Mouse (Mus musculus) liver, adult (tissue): ENCODE measurements around the gene Ctnna3.

ENCODE experiments used
- GATA4 ChIP-seq: IDR thresholded peaks from 2 replicates; pipeline ENCODE4 v1.6.1; 2014; ENCODE audit warnings: mild to moderate bottlenecking, low read length; ENCODE audit not compliant: insufficient replicate concordance

Ctnna3 gene

DNA sequence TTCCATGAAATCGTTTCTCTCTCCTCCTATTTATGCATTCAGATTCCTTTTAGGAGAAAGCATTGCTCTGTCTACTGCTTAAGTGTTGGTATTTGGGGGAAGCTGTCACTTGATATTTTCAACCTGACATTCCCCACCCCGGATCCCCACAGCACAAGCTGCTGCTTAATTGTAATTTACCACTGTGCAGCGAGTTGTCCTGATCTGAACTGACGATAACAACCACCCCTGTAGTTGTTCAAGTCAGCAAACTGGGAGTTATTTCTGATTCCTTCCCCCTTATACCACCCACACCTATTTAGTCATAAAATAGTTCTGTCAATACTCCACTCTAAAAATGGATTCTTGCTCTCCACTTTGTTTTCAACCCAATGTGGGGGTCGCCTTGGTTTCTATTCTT is 564.4 kb downstream of the Ctnna3 start:
- no peak for TF ChIP-seq GATA4

DNA sequence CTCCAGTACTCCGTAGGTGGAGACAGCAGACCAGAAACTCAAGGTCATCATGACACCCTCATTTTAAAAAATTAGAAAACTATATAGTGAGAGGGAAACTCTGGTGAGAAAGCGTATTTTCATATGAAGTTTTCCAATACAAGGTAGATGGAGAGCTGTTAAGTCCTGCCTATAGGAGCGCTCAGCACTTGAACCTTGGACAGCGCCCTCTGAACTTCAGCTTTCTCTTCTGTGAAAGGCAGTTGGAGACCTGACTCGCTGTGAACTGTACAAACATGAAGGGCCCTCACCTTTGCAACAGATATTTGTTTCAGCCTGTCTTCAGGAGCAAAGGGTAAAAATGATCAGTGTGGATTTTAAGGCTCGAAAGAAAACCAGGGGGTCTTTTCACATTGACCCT is 571.6 kb downstream of the Ctnna3 start:
- no peak for TF ChIP-seq GATA4

DNA sequence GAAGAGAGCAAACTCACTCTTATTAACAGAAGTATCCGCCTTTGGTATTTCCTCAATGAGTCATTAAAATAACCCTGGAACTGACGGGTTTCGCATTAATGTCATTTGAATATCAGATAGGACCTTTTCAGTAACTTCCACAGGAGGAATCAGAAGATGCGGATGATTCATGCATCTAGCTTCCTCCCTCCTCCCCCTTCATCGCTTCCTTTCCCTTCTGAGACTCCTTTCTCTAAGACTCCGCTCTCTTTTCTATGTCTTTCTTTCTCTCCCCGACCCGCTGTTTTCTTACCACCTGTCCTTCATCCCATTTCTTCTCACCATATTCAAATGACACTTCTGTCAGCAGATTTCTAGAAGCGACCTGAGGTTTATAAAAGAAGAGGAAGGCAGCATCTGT is 572.1 kb downstream of the Ctnna3 start:
- TF ChIP-seq GATA4, result no peak

DNA sequence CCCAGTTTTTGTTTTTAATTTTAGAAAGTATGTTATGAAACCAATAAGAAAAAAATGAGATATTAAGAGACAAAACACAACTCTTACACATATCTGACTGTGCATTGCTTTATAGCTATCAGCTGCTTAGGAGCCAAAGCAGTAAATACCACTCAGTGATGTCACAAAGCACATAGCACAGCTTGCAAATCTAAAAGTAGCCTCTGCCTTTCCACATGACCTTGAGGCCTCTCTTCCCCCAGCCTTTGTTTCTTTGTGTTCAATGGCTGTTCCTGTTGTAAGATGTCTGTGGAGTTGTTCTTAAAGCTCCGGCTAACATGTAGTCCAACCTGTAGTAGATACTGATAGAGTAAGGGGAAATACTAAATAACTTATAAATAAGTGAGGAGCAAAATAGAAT is 590.4 kb downstream of the Ctnna3 start:
- no peak for TF ChIP-seq GATA4

DNA sequence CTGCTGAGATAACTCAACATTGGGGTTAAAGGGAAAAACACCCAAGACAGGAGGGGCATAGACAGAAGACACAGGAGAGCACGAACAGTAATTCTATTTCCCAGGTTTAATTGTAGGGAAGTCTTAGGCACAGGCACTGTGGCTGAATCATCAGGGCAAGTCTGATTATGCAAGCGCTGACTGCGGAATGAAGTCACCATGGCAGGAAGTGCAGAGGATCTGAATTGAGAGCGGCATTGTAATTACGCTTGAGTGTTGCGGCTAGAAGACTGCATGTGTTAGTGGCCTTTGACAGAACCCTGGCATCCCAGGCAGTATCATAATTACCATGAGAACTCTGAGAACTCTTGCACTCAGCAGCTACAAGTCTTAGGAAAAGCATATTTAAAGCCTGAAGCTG is 593.4 kb downstream of the Ctnna3 start:
- TF ChIP-seq GATA4, result no peak

DNA sequence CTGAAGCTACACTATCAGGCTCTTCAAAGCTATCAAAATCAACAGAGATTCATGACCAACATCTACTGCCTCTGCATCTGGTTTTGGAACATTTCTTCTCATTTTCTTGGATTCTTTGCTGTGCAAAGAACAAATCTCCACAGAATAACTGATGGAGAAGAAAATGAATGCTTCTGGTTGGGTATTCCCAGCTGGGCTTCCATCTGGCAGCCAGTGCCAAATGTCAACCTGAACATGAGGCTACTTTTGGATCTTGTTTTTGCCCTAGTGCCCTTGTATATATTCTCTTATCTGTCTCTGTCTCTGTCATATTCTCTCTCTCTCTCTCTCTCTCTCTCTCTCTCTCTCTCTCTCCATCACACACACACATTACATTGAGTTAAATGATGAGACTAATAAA is 601.0 kb downstream of the Ctnna3 start:
- TF ChIP-seq GATA4, result no peak

DNA sequence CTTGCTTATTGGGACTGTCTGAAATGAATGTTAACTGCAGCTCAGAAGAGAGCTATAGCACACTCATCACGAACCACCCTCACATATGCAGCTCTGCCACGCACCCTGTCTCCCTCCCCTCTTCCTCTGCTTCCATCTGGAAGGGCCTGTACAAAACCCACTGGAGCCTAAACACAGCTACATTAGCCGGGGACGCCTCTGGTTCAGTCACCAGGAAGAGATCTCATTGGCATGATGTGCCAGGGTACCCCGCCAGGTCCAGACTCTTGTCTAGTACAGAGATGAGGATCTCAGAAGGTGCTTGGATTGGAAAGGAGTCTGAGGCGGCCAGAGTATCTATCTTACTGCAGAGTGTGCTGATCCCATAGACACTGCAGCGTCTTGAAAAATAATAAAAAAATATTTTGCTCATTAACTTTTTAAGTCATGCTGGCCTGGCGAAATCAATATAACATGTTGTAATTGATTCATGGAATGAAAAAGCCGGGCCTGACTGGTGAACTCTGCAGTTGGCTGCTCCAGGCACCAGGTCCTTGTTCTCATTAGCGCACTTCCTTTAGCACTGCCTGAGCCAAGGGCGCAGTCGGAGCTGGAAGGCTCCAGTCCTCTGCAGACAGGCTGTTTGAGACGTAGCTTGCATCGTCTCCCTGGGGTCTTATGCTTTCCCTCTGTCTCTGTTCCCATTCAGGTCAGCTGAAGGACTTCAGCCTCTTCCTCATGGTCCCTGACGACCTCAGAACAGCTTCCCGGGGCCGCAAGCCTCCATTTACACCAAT is 610.0 kb downstream of the Ctnna3 start:
- no peak for TF ChIP-seq GATA4

DNA sequence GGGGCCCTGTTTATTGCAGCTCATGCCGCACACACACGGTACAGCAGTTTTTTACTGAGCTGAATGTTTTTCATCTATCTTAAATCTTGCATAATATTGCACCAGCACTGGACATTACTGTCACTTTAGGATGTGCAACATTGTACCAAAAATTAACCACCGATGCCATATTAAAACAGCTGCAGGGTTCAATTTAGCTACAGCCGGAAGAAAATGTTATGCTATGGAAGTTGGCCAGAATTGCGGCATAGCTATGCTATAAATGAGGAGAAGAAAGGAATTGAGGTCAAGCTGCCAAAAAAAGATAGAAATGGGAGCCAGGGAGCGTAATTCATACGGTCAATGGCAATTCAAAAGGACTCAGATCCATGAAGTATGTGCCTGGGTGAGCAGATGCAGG is 611.3 kb downstream of the Ctnna3 start:
- TF ChIP-seq GATA4, result no peak

DNA sequence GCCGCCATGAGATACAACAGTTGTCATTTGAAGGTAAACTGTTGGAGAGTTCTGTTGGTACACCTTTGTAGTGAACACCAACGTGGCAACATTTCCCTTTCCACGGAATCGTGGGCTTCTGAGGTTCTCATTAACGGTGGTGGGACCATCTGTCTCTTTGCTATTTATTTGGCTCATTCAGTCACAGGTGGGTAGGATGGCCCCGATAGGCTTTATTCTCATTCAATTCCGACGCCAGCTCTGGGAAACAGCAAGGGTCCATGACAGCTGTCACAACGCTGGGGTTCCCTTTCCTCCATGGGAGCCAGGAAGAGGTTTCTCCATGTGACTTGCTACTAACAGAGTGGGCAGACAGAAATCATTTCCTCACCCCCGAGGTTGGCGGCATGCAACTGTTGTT is 612.0 kb downstream of the Ctnna3 start:
- TF ChIP-seq GATA4, result no peak

DNA sequence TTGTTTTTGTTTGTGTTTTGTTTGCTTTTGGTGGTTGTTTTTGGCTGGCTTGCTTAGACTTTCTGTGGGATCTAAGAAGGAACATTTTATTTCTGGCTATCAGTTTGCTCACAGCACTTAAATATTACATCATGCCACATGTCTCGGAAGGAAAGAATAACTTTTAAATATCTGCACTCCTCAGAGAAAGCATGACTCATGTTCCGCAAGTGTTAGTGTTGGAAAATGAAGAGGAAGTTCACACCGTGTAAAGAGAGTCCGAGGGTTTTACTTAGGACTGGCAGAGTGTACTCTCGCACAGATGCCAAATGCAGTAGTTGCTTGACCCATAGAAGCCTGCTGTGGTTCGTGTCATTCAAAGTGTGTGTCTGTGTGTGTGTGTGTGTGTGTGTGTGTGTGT is 619.3 kb downstream of the Ctnna3 start:
- TF ChIP-seq GATA4, result no peak

DNA sequence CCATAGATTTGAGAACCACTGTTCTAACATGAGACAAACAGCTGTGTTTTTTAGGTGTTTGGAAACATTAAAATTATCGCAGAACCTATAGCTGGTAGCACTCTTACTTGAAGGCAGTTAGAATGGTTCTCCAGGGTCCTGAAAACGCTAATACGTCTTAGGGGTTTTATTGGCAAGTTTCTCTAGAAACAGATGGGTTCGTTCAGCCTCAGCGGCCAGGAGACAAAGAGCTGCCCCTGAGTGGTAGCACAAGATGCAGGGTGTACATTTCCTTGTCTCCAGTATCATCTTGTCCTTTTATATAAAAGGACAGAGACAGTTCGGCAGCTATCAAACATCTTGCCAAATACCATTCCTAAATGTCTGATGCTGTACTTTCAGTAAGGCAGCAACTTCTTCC is 620.0 kb downstream of the Ctnna3 start:
- TF ChIP-seq GATA4, result no peak

DNA sequence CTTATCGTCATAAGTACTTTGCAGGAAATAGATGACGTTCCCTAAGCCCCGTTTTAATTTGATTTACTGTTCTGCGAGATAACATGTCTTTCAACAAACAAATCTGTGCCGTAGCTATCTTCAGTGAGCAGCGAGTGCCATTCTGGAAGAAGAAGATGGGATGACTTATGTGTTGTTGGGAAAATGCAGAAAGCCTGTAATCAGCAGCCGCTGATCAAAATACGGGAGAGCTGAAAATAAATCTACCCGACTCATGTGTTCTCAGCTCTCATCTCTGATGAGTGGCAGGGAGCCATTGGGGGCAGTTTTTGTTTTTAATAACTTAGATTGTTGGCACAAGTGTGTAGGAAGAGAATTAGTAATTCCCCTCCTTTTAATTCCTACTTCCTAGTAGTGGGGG is 633.8 kb downstream of the Ctnna3 start:
- TF ChIP-seq GATA4, result no peak

DNA sequence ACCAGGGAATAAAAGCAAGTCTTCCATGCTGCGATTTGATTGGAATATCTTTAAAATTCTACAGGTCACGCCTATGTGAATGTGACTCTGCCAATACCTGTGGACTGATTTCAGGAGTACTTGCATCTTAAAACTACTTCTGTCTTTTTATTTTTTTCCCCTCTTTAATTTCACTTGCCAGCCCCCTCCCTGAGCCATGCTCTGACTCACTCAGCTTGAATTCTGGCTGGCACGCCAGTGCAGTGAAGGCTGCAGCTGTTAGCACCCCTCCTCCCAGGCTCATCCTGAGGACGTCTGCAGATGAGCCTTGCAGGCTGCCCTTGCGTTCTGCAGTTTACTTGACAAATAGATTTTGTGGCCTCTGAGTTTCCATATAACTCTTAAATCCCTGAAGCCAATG is 646.0 kb downstream of the Ctnna3 start:
- no peak for TF ChIP-seq GATA4

DNA sequence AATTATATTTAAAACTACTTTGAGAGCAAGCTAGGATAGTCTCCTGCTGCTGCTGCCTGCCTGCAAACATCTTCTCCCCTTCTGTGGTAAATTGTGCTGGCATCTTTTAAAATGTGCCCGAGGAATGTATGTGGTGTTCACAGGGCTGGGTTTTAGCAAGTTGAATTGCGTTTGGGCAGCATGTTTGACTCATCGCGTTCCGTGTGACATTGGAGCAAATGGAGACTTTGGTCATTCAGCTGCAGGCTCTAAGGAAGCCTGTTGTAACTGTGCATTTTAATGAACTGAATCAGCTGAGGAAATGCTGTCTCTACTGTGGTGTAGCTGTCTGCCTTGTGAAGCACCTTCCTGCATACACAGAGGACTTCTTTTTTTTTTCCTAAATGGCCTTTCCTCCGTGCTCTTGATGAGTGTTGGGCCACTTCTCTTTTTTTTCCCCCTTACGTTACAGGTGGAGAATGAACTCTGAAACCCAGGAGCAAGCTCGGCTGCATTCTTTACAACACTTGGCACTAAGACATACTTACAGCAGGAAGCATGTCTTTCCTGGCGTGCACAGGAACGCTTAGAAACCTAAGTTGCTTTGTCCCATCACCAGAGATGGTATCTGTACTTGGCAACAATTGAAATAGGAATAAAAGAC is 646.6 kb downstream of the Ctnna3 start:
- no peak for TF ChIP-seq GATA4

DNA sequence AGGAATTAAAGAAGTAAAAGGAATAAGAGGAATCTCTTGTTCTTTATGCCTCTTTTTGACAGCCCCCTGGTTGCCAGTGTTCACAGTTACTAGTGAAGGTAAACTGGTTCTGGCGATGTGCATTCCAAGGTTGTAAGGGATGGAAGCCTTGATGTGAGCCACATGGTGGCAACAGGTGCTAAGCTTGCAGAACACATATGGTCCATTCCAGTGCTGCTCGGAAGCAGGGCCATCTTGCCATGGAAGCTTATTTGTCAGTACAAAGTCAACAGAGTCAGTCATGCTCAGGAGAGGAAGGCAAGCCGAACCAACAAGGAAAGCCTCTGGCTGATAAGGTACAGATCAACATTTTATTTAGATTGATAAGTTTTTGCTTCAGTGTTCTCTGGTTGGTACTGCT is 652.4 kb downstream of the Ctnna3 start:
- no peak for TF ChIP-seq GATA4

DNA sequence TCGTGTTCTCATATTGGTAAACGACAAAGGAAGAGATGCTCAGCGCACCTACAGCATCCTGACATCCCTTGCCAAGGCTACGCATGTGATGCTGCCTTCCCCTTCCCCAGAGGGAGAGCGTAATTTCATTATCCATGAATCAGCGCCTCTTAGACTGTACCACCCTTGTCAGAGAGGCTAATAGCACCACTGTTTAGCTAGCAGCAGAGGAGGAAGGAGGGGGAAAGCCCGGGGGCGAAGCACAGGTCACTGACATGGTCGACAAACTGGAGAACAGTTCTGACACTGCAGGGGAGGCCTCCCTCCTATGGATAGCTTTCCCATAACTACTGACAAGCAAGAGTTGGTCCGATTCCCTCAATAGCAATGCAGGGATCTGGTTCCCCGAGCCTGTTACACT is 653.9 kb downstream of the Ctnna3 start:
- TF ChIP-seq GATA4, result no peak

DNA sequence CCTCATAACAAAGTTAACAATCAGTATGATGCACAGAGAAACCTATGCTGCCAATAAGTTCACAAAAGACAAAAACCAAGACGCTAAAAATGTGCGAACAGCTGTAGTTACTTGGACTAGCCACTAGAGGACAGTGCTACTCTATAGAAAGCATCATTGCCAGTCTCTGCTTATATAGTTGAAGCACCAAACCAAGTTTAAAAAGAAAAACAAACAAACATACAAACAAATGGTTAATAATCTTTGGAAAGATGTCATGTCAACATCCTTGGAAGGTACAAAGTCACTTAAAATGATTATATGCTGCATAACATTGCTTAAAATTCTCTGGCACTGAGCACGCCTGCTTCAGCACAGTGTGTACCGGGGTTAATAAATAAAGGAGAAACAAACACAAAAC is 654.6 kb downstream of the Ctnna3 start:
- no peak for TF ChIP-seq GATA4
